Mouse (Mus musculus) adrenal gland, adult 2 months (tissue): ENCODE measurements around the gene Atp6v1b1. TPM values are rescaled to one million over a fixed set of nuclear protein-coding genes. Genes with fewer than 3 reads are reported as not detected.

Source experiments
- DNase-seq: peaks from one replicate; pipeline ENCODE4 v3.0.0; 2021
- polyA plus RNA-seq: library from polyadenylated mRNA; depleted of rRNA; stranded (reverse); fragments of >200 nt; gene quantifications from 2 replicates; pipeline ENCODE4 v1.2.3, GENCODE M21; 2012
- total RNA-seq, 2 experiments: library from RNA; stranded (reverse); gene quantifications; 2 replicates each; pipeline ENCODE4 v1.2.3; 2021

The Atp6v1b1 gene
- total and polyA plus RNA-seq, 3 experiments = not detected

DNA sequence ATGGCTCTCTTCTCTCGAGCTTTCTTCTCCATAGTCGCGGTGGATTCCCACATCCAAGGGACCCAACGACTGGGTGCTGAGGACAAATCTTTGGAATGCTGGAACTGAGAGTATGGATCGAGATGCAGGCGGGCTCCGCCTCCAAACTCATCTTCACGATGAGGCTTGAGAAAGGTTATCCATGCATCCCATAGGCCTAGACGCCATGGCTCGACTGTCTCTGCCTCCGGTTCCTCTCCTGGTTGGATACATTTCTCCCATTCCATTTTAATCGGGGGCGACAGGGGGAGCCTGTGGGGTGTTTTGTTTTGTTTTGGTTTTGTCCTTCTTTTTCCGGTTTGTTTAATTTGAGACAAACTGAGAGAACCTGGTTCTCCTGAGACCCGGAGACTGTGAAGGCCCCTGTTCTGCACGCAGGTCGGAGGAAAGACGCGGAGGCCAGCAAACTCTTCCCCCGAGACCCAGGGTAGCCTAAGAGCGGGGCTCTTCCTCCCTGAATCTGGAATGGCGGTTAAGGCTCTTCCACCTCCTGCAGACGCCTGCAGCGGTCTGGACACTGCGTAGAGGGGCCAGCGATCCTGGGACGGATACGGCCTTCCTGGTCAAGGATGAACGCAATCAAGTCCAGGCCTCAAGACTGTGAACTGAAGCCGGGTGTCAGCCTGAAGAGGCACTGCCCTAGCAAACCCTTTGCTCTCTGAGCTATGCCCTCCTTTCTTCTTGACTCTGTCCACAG, 27.2 kb upstream of the Atp6v1b1 start:
- no peak for DNase-seq

DNA sequence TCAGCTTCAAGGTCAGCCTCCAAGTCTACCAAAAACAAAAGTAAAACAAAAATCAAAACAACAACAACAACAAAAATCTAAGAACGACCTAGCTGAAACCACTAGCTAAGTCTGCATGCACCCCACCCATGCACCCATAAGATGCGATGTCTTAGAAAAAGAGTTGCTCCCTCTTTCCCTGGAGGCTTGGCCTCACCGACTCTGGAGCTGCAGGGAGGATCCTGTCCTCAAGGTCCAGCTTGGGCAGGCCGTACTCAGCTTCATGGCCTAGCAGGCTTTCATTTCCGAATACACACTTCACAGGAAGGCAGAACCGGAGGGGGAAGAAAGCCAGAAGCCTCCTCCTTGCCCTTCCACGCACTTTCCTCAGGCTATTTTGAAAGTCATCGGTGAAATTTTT, 25.8 kb upstream of the Atp6v1b1 start:
- DNase-seq = no peak

GRCm38 (mm10) chr6:83722526-83722925, 20.3 kb upstream of the Atp6v1b1 start:
- DNase-seq = no peak

GRCm38 (mm10) chr6:83727178-83727577, 15.6 kb upstream of the Atp6v1b1 start:
- no peak for DNase-seq

GRCm38 (mm10) chr6:83728488-83728887, 14.3 kb upstream of the Atp6v1b1 start:
- DNase-seq = no peak

DNA sequence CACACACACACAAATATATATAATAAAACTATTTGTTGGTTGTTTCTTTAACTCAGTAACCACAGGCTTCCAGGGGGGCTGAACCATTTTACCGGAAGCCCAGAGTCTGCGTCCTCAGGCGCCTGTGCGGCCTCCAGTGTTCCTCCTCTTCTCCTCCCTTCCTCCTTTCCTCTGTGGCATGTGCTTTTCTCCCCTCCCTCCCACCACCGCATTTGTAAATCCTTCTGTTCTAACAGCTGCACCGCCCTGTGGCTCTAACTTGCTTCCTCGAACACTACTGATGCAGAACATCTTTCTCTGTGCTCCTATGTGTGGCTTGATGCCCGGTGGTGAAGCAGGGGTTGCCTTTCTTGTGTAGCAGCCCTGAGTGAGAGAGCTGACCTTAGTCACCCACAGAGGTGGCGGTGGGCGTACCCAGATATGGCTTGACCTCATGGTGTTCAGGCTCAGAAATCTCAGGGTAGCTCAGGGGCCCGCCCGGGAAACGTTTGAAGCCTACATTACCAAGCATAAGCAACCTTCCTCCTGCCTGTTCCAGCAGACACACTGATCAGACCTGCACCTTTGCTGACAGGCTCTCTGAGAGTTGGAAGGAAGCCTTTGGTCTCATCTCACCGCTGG, 13.3 kb upstream of the Atp6v1b1 start:
- no peak for DNase-seq

DNA sequence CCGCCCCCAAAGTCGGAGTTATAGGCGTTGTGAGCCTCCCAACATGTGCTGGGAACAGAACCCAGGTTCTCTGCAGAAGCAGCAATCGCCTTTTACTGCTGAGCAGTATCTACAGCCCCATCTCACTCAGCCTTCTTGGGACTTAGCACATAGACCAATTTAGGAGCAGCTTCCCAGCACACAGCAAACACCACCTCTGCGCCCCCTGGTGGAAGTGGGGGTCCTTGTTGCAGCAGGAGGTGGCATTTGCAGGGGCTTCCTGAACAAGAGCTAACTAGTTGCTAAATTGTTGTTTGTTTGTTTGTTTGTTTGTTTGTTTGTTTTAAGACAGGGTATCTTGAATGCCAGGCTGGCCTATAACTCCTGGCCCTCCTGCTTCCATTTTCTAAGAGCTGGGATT, 11.7 kb upstream of the Atp6v1b1 start:
- DNase-seq = peak; percentile 70

- DNase-seq = no peak
These were observed 5.5 kb upstream of the Atp6v1b1 start for GRCm38 (mm10) chr6:83737311-83737710.

GRCm38 (mm10) chr6:83738596-83738995, 4.2 kb upstream of the Atp6v1b1 start:
- DNase-seq = no peak

DNA sequence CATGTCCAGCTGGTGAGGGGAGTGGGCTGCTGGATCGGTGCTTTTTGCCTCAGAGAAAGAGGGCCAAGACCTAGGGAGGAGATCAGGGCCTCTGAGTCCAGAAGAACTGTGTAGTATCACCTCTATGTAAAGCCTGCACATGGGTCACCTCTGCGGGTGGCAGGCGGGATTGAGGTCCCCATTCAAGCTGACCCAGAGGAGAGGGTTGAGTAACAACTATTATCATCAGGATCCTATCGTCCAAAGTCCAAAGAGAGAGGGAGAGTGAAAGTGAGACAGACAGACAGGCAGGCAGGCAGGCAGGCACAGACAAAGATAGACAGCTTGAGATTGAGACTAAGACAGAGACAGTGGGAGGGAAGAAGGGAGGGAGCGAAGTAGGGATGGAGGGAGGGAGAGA, 422 bp downstream of the Atp6v1b1 start:
- DNase-seq = no peak

DNA sequence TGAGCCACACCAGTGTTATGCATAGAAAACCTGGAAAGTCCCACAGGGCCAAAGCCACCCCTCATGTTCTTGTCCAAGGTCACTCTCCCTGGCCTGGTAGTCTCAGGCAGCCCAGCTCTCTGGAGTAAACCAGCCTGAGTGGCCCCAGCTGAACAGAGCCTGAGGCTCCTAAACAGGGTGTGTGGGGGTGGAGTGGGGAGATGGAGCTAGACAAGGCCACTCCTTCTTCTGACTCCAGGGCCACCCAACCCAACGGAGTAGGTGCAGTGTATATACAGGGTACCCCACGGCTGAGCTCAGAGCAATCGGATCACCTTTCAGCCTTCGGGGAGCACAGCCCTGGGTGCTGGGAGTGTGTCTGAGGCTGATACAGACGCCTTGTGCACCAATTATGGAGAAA, 1.3 kb downstream of the Atp6v1b1 start:
- DNase-seq = no peak

GRCm38 (mm10) chr6:83744557-83744956, 1.8 kb downstream of the Atp6v1b1 start:
- DNase-seq = no peak

DNA sequence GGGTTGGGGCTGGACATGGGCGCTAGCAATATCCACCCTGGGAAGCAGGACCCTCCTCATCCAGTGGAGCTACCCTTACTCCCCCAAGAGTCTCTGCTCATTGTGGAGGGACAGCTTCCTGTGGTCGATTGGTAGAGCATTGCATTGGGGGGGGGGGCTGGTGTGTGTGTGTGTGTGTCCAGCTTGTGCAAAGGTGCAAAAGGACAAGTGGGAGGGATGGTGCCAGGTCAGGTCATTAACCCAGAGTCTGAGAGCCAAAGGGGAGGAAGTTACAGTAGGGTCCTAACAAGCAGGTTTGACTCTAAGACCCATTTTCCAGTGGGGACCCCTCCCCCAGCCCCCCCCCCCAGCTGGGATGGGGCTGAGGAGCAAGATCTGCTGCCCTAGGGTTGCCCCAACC, 2.7 kb downstream of the Atp6v1b1 start:
- DNase-seq = no peak

DNA sequence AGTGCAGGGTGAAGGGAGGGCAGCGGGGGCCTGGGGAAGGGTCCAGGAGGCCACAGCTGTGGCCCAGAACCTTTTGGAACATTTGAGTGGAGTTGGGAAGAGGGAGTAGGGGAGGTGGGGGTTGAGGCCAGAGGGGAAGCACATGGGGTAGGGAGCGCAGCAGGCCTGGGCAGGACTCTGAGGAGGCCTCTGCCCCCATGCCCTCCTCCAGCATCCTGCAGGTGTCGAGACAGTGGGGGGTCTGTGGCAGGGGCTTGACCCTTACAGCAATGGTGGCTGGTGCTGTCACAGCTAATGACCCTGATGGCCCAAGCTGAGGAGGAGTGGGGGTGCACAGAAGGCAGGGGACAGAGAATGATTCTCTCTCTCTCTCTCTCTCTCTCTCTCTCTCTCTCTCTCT, 6.5 kb downstream of the Atp6v1b1 start:
- DNase-seq = no peak

DNA sequence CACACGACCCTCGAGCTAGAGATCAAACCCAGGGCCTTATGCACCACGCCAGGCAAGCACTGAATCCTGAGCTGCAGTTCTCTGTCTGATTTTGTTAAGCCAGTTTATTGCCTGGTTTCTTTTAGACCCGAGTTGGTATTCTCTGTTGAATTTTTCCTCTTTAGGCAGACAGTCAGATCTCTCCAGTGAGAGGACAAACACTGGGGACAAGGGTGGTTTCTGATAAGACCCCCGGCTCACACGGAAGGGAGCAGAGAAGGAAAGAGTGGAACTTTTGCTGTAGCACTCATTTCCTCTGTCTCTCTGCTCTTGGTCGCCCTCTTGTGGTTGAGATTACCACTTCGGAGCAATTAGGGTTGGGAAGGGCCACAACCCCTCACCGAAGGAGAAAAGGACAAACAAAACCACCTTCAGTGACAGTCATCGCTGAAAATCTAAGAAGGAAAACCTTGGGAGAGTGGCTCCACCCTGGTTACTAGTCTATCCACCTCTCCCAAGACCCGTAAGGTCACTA, 7.4 kb downstream of the Atp6v1b1 start:
- DNase-seq = peak; percentile 42

- no peak for DNase-seq
These were observed 13.3 kb downstream of the Atp6v1b1 start for GRCm38 (mm10) chr6:83756051-83756450.

- DNase-seq = no peak
These were observed 19.6 kb downstream of the Atp6v1b1 start, which contains the start of gene Ankrd53 for GRCm38 (mm10) chr6:83762344-83762743. TSS of gene Ankrd53 (plus strand) at chr6:83762644.

DNA sequence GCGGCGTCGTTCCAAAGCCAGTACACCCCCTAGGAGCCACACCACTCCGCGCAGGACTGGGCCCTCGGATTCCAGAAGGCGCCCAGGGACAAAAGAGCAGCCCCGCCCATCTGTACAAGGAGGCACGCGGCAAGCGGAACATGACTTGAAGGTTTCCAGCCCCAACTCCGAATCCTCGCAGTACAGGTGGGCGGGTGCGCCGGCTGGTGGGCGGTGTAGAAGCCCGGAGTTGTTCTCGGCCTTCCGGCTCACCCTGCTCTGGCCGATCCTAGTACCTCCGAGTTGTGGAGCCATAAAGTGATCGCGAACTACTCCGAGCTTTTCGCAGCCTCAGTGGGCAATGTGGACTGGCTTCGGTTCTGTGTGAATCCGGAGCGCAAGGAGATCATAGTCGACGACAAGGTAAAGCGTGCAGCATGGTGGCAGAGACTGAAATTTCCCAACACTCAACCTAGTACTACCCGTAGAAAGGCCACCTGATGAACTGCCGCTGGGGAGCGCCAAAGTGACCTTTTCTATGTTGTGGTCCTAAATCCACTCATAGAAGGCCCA, 20.2 kb downstream of the Atp6v1b1 start:
- peak; percentile 54 for DNase-seq

GRCm38 (mm10) chr6:83766982-83767381, 24.2 kb downstream of the Atp6v1b1 start:
- DNase-seq = no peak

- no peak for DNase-seq
These were observed 25.7 kb downstream of the Atp6v1b1 start for GRCm38 (mm10) chr6:83768485-83768884.

GRCm38 (mm10) chr6:83774126-83774525, 31.3 kb downstream of the Atp6v1b1 start:
- no peak for DNase-seq

DNA sequence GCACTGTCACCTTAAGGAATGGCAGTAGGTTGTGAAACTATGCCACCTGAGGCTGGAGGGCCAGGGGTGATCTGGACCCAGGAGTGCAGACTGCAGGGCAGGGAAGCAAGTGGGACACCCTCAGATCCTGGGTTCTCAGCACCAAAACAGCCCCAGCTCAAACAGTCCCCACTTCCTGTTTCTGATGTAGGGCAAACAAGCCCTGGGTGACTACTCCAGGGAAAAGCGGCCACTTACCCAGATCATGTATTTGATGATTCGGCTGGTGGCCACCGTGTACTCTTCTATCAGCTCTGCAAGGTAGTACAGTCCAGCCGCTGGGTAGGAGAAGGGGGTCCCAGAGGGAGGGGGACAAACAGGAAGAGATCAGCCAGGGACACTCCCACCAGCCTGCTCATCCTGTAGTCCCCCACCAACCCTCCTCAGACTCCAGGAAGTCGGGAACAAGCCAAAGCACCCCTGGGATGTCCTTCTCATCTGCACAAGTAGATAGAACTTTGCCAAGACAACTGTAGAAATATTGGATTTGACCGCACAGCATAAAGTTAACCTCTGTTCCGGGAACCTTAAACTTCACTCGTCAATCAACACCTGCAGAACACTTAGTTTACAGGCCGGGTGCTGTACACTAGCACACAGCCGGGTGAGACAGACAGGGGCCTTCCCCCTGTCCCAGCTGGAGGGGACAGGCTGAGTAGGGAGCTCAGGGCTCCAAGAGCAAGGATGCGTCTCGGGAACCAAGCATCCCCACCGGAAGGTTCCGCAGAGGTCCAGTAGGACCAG, 32.2 kb downstream of the Atp6v1b1 start:
- DNase-seq = no peak
